Mouse (Mus musculus) right cerebral cortex, postnatal 14 days (tissue): ENCODE results near the gene R3hdm4.
A peak's percentile ranks its signal among the peaks of the same experiment; 100 is the strongest.
"Not testable (repeated sequence)": the region's sequence is repeated elsewhere in the genome, so short reads cannot be mapped to it uniquely, and the experiment has no call there.

Experiments
- DNase-seq: peaks from one replicate; pipeline ENCODE4 v3.0.0; 2022

Gene R3hdm4

DNA sequence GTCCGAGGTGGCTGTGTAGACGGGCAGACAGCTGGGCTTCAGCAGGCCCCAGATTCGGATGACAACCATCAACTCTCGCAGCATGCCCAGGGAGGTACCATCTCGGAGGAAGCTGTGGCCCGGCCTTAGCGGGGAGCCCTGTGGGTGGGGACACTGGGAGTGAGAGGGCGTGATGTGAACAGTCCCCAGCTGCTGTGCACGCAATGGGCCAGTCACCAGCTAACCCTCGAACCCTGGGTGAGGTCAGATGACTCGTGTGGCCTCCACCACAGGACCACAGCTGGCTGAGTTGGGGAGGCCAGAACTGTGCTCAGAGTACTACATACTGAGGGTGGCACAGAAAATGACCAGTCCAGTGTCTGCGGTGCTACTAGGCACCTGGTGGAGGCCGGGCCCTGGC, 24.2 kb downstream of the R3hdm4 start:
- no peak for DNase-seq

DNA sequence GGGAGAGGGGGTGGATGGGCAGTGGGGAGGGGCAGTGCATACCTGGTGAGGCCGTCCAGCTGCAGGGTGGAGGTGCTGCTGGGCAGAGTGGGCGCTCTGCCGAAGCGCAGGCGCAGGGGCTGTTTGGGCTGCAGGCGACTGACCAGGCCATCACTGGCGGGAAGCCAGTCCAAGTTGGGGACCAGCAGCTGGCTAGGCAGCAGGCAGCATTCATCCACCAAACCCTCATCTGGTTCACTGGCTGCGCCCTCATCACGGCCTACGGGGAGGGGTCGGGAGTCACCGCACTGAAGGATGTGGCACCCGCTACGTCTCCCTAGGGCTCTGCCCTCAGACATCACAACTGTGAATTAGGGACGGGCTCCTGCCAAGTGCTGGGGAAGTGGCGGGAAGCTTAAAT, 24.7 kb downstream of the R3hdm4 start:
- no peak for DNase-seq

DNA sequence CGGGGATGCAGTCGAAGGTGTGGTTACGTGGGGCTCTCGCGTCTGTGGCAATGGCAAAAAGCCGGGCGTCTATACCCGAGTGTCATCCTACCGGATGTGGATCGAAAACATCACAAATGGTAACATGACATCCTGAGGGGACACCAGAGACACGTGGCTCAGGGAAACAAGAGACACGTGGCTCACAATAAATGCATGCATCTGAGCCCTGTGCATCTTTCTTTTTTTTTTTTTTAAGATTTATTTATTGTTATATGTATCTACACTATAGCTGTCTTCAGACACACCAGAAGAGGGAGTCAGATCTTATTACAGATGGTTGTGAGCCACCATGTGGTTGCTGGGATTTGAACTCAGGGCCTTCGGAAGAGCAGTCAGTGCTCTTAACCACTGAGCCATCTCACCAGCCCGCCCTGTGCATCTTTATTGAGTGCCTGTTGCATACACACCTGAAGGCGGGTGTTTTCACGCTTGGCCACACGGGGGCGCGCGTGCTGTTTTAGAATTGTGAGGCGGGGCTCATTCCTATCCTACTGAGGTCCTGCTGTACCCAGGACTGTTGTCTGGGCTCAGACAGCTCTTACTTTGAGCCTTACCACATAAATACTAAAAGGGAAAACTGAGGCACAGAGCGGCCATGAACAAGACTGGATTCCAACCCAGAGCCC, 28.4 kb downstream of the R3hdm4 start:
- DNase-seq, result peak; percentile 74

DNA sequence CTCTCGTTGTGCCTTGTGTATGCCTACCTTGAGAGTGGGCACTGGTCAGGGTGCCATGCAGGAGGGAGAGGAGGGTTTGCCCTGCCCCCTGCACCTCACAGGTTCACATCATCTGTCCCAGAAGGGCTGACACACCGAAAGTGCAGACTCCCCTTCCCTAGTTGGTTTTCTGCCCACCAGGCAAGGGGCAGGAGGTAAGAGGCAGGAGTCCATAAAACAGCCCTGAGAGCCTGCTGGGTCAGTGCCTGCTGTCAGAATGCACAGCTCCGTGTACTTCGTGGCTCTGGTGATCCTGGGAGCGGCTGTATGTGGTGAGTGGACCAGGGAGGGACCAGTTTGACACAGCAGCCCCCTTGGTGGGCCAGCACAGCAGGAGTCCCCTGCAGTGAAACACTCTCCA, 30.3 kb downstream of the R3hdm4 start, which contains the start of gene Cfd:
Gene Cfd (plus strand): TSS at position 184 of the 400 bp plus-strand sequence.
- DNase-seq, result no peak

DNA sequence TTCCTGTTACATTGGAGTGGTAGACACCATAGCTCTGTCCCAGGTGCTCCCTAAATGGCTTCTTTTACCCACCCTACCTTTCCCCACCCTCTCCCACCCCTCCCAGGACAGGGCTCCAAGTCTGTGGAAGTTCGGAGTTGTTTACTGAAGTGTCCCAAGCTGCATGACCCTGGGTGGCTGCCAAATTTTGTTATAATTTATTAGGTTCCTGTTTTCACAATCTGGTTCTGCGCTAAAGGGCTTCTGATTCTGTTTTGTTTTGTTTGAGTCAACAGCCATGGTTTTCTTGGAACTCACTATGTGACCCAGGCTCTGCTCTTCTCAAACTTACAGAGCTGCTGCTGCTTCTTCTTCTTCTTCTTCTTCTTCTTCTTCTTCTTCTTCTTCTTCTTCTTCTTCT, 31.6 kb downstream of the R3hdm4 start:
- DNase-seq, result no peak

DNA sequence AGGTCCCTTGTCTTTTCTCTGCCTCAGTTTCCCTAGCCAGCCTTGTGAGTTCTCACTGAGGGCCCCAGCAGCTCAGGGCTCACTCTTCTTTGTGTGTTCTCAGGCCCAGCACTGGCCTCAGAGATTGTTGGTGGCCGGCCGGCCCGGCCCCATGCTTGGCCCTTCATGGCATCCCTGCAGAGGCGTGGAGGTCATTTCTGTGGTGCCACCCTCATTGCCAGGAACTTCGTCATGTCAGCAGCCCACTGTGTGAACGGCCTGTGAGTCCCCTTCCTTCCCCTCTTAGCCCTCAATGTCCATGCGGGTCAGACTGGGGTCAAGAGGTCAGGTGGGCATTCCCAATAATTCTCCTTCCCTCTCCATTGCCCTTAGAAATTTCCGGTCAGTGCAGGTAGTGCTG, 34.4 kb downstream of the R3hdm4 start:
- no peak for DNase-seq

DNA sequence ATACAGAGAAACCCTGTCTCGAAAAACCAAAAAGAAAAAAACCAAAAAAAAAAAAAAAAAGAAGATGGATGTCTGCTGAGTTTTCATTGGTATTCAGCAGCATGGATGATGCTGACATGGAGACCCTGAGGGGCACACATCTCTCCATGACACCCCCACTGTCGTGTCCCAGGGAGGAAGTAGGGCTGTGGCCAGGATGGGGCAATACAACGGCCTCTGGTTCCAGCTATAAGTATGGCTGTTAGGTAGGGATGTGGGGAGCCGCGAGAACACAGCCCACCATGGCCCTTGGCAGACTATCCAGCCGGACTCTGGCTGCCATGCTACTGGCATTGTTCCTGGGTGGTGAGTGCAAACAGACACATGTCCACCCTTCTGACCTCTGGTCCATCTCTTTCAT, 35.0 kb downstream of the R3hdm4 start, which contains the start of gene Elane:
Gene Elane (plus strand): TSS at position 194 of the 400 bp plus-strand sequence.
- no peak for DNase-seq

DNA sequence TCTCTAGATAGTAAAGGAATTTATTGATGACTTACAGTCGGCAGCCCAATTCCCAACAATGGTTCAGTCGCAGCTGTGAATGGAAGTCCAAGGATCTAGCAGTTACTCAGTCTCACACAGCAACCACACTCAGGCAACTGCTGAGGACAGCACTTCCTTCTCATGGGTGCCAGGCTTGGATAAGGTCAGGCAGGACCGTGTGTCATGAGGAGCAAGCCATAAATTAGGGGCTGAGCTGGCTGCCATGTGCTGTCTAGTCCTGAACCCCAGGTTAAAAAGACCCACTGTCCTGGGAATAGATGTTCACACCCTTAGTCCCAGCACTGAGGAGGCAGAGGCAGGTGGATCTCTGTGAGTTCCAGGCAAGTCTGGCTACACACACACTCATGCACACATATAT, 36.1 kb downstream of the R3hdm4 start:
- not testable (repeated sequence) for DNase-seq

DNA sequence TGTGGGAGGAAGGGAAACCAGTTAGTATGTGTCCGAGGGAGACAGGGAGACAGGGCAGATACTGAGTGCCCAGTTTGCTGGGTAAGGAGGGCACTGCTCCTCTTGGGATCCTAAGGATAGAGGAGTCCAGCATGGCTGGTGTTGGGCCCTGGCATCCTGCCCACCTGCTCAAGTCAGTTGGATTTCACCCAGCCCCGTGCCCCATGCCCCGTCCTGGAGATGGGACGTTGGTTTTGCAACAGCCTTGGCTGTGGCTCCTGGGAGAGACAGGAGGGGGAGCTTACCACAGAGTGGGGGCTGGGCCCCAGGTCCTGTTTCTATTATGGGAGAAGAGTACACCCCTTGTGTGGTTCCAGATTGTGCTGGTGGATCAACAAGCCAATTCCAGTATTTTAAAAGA, 36.6 kb downstream of the R3hdm4 start:
- no peak for DNase-seq

DNA sequence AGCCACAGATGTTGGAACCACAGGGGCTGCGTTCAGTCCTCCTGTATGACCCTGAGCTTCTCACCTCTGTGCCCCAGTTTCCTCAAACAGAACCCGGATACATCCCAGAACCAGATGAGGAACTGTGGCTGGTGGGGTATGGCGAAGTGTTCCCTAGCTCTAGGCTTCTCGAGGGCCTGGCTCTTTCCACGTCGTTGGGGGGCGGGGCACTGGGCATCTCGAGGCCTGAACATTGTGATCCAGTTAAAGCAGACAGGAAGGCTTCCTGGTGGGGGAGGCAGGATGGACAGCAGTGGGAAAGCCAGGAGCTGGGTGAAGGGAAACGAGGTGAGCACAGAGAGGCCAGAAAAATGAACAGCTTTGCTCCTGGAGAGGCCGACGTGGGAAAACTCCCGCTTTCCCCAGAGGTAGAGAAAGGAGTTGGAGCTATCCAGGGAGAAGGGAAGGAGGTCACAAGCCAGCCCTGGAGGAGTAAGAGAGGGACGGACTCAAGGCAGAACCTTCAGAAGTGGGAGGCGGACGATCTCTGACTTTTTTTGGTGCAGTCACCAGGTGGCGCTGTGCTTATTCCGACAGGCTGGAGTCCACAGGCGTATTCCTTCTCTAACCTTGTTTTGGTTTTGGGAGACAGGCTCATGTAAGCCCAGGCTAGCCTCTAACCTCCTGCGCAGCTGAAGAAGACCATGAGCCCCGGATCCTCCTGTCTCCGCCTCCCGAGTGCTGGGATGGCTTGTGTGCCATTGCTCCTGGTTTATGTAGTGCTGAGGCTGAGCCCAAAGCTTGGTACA, 37.5 kb downstream of the R3hdm4 start:
- peak; percentile 85 for DNase-seq

DNA sequence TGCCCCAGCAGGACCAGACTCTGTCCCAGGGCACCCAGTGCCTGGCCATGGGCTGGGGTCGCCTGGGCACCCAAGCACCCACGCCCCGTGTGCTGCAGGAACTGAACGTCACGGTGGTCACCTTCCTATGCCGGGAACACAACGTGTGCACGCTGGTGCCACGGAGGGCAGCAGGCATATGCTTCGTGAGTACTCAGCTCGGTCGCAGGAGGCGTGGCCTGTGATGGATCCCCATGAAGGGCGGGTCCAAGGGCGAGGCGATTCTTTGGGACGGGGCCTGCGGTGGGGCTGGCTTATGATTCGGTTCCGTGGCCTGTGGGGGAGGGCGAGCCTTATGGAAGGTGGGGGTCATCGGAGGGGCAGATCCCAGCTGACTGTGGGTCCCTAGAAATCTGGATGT, 39.0 kb downstream of the R3hdm4 start:
- DNase-seq, result no peak

DNA sequence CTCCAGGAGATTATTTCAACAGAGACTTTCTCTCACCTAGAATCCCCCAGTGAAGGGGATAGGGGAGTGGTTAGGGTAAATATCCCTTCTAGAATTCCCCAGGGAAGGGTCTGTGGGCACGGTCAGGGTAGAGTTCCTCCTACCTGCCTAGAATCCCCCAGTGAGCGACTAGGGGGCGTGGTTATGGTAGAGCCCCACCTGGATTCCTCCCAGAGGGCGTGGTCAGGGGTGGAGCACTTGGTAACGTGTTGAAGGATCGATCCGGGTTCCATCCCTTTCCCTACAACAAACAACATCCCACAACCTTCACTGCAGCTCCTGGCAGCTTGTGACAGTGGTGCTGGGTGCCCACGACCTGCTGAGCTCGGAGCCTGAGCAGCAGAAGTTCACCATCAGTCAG, 40.3 kb downstream of the R3hdm4 start:
- DNase-seq, result no peak

DNA sequence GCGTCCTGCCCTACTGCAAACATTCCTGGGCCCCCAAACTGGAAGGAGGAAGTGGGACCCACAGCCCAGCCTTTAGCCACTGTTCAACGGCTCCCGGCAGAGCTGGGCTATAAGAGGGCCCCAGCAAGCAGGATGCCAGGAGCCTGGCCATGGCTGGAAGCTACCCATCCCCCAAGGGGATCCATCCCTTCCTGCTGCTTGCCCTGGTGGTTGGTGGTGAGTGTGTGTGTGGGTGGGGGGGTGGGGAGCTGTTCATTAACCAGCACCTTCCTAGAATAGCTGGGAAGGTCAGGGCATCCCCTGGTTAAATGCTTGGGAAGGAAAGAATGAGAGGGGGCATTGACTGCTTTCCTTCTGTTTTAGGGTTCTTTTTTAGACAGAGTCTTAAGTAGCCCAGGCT, 41.5 kb downstream of the R3hdm4 start:
- no peak for DNase-seq

DNA sequence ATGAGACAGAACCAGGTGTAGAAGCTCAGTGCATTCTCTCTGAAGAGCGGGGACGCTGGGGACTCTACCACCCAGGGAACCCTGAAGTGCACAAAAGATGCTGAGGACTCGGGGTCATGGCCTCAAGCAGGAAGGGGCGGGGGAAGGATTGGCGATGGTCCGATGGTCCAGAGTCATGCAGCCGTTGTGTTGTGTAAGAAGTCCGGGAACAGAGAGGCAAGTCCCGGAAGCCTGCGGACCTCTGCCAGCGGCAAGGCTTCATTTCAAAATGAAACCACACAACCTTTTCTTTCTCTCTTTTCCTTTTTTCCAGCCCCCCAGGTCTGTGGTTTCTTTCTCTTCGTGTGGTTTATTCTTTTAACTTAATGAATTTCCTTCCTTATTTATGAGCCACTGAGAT, 43.3 kb downstream of the R3hdm4 start:
- no peak for DNase-seq

DNA sequence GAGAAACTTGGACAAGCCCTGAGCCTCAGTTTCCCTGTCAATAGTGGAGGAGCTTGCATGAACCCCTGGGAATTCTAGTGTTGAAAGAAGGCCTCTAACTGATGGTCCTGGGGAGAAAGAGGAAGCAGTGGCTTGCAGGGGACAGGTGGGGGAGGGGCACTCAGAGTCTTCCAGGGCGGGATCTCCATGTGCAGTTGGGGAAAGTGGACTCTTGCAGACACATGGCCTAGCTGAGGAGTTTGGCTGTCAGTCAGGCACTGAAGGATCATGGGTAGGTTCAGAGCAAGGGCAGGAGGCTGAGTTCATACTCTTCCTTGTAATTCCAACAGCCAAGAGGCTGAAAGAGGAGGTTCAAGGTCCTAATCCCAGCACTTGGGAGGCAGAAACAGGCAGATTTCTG, 43.8 kb downstream of the R3hdm4 start:
- no peak for DNase-seq

DNA sequence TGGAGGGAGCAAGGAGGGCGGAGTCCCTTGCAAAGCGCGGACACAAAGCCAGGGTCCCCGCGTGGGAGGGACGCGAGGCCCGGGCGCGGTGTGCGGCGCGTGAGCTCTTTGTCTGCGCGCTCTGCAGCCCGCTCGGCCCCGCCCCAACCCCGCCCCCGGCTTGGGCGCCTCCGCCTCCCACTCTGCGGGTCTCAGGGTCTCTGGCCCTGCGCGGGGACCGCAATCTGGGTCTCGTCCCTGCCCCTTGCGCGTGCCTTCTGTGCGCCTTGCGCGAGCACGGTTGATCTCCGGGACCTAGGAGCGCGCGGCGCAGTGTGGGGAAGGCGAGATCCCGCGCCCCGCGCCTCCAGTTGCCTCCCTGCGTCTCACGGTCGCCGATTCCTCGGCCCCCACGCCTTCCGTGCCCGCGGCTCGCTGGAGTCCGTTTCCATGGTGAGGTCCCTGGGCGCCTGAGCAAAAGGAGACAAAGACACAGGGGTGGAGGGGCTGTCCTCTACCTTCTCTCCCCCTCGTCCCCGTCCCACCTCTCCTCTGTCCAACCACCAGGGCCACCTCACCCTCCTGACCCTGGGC, 46.6 kb downstream of the R3hdm4 start, which contains the start of the genes Prtn3 and Plppr3:
Gene Prtn3 (plus strand): TSS at position 187 of the 573 bp plus-strand sequence.
Gene Plppr3 (minus strand): TSS at position 345 of the 573 bp plus-strand sequence.
- peak; percentile 53 for DNase-seq

DNA sequence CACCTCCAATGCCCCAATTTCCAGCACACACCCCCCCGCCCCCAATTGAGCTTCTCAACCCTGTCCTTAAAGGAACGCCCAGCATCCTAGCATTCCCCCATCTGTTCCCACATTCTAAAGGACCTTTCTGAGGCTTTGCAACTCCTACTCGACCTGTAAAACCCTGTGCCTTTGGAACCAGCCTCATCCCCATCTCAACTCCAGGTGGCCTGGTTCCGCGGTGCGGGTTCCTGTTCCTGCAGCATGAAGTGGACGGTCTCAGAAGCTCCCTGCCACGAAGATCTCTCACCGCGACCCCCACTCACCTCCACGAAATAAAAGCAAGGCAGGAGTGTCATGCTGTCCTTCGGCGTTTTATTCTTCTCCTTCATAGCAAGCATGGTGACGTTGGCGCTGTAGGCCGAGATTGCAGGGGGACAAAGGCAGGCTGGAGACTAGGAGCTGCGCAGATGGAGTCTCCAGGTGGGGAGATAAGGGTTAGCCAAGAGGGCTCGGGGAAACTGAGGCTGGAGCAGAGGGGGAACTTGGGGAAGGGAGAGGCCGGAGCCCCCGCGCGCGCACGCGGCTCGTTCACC, 47.2 kb downstream of the R3hdm4 start:
- DNase-seq, result no peak

DNA sequence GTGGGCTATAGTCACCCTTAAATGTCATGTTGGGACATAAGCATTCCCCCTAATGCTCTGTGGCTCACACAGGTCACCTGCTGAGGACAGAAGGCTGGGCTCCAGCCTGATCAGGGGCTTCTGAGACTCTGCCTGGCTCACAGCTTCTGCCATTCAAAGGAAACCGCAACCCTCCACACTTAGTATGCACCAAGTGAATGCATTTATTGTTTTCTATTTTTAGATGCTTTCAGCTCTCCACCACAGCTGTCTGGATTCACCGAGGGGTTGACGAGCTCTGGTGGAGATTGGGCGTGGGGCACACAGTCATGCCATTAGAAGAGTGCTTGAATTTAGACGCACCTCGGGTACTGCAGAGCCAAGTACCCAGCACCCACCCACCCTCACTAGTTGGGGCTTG, 47.7 kb downstream of the R3hdm4 start:
- no peak for DNase-seq

DNA sequence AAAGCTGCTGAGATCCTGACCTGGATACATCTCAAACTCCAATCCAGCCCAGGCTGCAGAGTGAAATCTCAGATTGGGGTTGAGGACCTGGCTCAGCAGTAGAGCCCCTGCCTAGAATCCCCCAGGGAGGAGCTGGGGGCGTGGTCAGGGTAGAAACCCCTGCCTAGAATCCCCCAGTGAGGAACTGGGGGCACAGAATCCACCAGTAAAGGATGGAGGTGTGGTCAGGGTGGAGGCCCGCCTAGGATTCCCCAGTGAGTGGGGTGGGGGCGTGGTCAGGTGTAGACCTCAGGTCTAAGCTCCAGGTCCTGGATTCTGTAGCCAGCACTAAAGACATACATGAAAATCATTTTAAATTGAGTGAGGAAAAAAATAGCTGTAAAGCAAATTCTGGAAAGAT, 48.1 kb downstream of the R3hdm4 start:
- no peak for DNase-seq

DNA sequence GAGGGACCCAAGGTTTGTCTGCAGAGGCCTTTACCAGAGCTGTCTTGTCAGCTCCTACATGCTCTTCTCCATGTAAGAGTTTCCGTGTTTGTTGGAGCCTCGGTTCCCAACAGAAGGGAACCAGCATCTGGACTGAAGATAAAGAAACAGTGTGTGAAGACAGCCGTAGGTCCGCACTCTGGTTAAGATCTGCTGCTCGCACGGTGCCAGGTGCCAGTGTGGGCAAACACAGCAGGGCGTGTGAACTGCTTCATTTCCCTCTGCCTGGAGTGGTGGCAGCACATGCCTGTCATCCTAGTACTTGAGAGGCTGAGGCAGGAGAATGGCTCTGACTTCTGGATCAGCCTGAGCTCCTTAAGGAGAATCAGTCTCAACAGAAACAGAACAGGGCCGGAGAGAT, 49.2 kb downstream of the R3hdm4 start:
- DNase-seq, result no peak

DNA sequence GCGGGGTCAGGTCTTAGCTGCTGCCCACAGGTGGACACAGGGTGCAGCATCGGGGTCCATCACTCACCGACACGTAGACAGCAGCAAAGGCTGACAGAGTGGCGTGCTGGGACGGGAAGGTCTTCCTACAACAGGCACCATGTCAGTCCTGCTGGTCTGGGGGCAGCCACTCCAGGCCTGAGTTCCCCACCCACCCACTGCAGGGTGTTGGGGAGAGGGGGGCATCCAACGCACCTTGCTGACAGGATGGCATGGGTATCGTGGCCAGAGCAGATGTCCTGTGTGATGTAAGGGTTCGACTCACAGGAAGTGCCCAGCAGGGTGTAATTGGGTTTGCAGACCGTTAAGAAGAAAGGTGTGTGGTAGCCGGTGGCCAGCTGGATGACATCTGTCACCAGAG, 54.4 kb downstream of the R3hdm4 start:
- peak; percentile 10 for DNase-seq

DNA sequence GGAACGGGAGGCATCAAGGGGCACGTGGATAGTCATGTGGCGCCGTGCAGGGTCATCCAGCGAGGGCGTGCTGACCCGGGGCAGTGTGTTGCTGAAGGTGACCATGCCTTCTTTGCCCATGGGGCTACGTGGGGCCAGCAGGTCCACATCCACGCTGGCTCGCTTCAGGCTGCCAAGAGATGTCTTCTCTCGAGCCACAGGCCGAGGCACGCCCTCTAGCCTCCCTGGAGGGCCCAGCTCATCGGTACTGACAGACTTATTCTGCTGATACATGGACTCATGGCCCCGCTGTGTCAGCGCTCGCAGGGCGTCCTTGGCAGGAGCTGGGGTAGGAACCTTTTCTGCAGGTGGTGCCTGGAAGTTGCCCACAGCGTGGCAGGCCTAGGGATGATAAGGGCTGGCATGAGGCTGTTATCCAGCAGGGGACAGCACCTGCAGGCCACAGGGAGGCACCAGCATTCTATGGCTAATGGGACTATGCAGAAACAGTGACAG, 55.2 kb downstream of the R3hdm4 start:
- peak; percentile 13 for DNase-seq

DNA sequence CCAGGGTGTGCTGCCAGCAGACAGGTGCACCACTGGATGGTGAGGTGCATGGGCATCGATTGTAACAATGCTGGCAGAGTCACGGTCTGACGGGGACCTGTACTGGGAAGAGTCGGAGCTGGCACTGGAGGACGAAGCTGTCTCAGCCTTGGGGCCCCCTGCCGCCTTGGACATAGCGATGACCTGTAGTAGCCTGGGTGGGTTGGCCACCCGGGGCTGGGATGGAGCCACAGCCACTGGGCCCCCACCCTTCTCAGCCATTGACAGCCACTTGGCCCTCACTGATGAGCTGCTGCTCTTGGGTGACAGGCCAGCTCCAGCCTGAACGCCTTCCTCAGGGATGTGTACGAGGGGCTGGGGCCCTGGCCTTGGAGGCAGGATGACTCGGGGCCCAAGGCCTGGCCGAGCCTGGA, 55.8 kb downstream of the R3hdm4 start:
- DNase-seq, result no peak
